Mouse (Mus musculus) neutrophil, adult 5-6 weeks (primary cell): ENCODE results near the gene Zdhhc1. TPM values are rescaled to one million over a fixed set of nuclear protein-coding genes. Genes with fewer than 3 reads are reported as not detected.
A peak's percentile ranks its signal among the peaks of the same experiment; 100 is the strongest.

Experiments used
- ATAC-seq: fragments of 151-379, 151-347 bp; 2 replicates; pipeline ENCODE4 v1.8.0; 2017; ENCODE audit warnings: mild to moderate bottlenecking, moderate TSS enrichment; ENCODE audit not compliant: insufficient number of reproducible peaks, poor library complexity, low FRiP score, severe bottlenecking; ENCODE audit errors: extremely low read depth
- total RNA-seq: library from RNA; stranded (forward); fragments of 200-1000 nt; gene quantifications from 2 replicates; pipeline ENCODE4 v1.2.3, GENCODE M21; 2017

The Zdhhc1 gene
- total RNA-seq, 1 experiment from 2014 or later = 0.47 TPM

GRCm38 (mm10) chr8:105519591-105519990 lies 22.9 kb upstream of the Zdhhc1 start:
- no peak for ATAC-seq

- ATAC-seq = peak; percentile 44; the same call in 1 of the 2 replicates
These were observed 22.0 kb upstream of the Zdhhc1 start, which contains the start of gene Hsd11b2 for GRCm38 (mm10) chr8:105518436-105519313. Gene Hsd11b2 (plus strand): TSS chr8:105518755.

DNA sequence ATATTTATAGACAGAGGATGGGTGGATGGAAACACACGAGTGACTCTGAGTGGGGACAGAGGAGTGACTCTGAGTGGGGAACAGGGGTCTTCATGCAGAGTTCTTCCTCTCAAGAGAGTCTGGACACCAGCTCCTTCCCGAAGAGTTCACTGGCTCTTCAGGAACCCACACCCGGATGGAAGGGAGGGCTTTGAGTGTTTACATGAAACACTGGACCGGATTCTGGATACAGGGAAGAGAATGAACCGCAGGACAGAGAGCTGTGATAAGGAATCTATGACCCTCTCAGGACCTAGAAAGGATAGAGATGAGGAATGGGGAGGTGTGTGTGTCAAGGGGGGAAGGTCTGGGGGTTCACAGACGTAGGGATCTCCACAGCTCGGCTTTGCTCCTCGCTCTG lies 20.6 kb upstream of the Zdhhc1 start:
- ATAC-seq = no peak

DNA sequence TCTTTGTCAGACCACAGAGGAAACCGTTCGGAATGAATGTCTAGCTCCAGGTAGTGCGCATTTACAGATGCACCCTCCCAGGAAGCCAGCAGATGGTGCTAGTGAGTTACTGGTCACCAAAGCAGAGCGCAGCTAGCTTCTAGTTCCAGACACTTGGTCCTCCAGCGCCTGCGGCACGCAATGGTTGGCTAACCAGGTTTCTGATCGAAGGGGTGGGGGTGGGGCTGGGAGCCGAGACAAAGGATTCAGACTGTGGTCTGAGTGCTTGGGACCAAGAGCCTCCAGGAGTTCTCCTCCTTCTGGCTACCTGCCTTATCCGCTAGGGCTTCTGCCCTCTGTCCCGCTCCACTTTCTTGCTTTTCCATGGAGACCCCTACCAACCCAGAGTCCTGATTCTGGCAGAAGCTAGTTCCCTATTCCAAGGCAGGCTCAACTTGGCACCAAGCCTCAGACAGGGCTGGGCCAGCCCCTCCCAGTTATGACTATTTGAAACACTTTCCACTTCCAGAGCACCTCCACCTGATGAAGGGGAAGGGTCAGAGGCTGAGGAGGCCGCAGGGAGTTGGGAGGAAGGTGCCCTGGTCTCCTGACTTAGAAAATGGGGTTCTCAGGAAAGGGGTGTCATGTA lies 19.4 kb upstream of the Zdhhc1 start:
- ATAC-seq = peak; percentile 77

DNA sequence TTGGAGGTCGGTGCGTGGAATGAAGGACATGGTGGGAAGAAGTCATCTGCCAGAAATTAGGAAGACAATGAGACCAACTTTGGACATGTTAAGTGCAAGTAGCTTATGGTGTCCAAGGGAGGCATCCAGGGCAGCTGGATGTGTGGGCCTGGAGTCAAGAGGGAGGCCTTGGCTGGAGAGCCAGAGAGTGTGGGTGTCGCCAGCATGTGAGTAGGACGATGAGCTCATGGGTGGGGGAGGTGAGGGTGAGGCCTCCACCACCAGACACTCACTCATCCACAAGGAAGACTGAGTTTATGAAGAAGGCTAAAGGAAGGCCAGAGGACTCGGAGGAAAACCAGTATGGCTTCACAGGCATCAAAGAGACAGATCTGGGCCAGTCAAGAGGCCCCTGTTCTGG lies 18.0 kb upstream of the Zdhhc1 start:
- no peak for ATAC-seq

- ATAC-seq = no peak
These were observed 17.5 kb upstream of the Zdhhc1 start for GRCm38 (mm10) chr8:105514194-105514593.

DNA sequence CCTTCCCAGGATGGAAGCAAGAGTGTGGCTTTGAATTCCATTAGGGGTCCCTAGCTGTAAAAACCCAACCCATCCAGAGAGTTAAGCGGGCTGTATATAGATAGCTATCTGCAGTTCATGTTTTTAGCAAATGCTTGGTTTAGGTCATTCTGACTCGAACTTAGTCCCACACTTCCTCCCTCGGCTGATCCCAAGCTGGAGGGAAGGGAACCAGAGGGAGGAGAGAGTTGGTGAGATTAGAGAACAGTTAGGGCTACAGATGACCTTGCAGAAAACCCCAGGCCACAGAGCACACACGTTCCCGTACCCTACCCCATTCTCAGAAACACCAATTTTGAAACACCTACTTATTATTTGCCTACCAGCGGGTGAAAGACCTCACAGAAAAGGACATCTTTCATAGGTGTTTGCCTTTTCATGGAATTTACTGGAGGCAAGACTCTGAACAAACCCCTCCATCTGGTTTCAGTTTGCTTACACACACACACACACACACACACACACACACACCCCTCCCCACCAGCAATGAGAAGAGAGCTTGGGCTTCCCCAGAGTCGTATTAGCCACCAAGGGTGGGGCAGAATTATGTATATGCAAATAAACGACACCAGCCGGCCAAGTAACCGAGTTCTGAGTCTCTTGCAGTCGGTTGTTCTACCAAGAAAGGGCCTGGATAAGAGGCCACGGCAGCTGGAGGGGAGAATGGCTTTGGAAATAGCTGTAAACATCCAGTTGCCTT lies 13.5 kb upstream of the Zdhhc1 start:
- ATAC-seq = no peak

DNA sequence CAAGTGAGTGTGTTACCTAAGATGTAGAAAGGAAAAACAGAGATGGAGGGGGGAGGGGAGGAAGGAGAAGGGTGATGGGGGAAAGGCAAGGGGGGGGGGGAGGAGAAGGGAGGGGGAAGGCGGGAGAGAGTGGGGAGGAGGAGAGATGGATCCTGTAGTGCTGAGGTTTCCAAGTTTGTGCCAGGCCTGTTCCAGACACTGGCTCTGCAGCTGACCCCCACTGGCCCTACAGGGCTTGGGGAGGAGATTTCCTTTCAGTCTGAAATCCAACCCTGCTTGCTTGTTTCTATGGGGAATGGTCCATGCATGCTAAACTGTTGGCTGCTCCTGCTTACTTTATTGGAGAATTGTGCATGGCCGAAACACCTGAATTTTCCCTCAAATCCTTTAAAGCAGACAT lies 12.1 kb upstream of the Zdhhc1 start:
- ATAC-seq = no peak

DNA sequence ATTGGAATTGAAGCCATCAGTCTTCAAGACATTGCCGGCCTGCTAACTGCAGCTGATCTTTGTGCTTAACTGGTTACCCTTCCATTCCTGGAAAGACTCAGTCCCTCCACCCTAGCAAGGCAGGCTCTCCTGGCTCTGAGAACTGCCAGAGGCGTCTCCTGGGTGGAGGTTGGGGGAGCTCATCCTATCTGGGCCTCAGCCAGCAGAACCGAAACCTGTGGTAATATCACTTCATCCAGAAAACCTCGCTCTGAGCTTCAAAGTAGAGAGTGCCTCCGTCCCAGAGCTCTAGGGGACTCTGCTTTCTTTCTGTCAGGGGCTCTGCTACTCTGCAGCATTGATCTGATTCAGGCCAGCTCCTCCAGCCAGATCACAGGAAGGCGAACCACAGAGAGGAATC lies 10.3 kb upstream of the Zdhhc1 start:
- ATAC-seq = no peak

DNA sequence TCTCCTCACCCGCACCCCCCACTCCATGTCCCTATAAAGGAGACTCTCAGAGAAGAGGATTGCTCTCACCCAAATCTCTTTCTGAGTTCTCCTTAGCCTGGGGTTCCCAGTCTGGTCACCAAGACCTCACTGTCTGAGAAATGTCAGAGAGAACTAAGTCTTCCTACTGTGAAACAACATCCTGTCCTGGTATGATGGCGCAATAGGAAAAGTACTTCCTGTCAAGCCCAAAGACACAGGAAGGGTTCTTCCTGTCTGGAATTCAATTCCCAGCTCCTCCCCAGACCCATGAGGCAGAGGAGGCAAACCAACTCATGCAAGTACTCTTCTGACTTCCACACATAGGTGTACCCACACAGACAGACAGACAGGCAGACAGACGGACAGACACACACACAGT lies 7.9 kb upstream of the Zdhhc1 start:
- ATAC-seq = no peak

- no peak for ATAC-seq
These were observed 3.1 kb upstream of the Zdhhc1 start for GRCm38 (mm10) chr8:105499787-105500186.

DNA sequence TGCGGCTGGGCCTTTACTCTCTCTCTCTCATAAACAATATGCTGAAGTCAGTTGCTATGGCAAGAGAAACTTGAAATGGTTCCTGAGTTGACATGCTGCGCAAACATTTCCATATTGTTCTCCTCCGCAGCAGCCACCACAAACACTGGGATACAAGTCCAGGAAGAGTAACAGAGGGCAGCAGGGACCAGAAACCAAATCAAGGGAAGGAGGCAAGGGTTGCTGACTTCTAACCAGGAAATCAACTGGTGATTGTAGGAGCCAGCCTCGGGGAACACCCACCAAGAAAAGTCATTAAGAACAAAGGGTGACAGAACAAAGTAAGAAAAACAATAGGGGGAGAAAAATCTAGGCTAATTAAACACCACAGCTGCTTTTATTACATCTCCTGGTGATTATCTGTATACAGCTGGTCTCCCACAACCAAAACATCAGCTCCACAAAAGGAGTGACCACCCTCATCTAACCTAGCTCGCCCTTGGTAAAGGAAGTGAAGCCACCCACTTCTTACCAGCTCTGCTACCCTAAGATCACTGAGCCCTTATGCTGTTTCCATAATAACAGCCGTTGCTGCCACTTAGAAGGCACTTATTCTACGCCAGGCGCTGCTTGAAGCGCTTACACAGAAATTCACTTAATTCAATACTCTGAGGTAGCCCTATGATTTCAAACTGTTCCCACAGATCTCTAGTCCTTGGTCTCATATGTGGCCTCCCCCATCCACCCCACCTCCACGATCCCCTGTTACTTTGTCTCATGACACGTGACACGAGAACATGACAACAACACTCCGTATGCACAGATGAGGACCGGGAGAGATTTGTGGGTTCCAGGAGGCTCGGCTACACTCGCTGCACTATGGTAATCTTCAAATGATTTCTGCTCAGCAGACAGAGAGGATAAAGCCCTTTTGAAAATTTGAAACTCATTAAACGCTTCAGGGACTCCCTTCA lies 1.1 kb downstream of the Zdhhc1 start:
- ATAC-seq = no peak

GRCm38 (mm10) chr8:105494566-105494965 lies 2.1 kb downstream of the Zdhhc1 start:
- no peak for ATAC-seq

DNA sequence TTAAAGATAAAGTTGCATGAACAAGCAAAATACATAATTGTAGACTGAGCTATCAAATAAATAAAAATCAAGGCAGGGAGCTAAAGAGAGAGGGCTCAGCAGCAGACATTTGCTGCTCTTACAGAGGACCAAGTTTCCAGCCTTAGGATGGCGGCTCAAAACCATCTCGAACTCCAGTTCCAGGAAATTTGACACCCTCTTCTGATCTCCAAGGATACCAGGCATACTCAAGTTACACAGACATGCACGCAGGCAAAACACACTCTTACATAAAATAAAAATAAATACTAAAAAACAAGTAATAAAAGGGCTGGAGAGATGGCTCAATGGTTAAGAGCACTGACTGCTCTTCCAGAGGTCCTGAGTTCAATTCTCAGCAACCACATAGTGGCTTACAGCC lies 3.2 kb downstream of the Zdhhc1 start:
- no peak for ATAC-seq

DNA sequence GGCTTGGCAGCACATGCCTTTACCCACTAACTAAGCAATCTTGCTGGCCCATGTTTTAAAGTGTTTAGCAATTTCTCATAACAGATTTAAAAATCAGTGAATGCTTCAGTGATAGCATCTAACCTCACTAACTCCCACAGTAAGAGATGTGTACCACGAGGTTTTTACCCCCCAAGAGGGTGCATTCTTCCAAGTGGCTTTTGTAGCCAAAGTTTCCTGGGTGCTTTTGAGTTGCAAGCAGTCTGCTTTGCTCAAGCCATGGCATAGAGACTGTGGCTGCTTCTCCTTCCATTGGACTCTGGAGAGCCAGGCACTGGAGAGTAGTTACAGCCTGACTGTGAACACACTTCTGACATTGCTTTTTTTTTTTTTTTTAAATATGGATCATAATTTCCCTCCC lies 7.4 kb downstream of the Zdhhc1 start:
- no peak for ATAC-seq

GRCm38 (mm10) chr8:105488082-105488481 lies 8.6 kb downstream of the Zdhhc1 start:
- ATAC-seq = no peak

DNA sequence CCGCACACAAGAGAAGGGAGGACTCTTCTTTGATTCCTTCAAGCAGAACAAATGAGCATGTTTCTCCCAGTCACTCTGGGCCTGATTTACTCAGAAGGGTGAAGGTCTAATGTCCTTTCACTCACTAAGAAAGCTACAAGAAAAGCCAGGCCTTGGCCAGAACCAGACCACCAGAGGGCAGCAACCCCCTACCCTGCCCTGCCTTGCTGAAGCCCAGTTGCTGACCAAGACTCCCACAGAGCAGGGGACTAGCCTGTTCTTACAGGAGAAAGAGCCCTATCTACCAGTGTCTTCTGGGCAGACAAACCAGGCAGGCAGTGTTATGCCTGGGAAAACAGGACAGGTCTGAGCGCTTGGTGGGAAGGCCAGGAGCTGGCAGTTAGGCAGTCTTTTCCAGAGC lies 12.3 kb downstream of the Zdhhc1 start:
- no peak for ATAC-seq

GRCm38 (mm10) chr8:105484030-105484368 lies 12.7 kb downstream of the Zdhhc1 start:
- ATAC-seq = no peak
